Mouse (Mus musculus): ENCODE measurements around the gene Smarca4.
"Not testable (repeated sequence)": the region's sequence is repeated elsewhere in the genome, so short reads cannot be mapped to it uniquely, and the experiment has no call there.

Smarca4 gene

GRCm38 (mm10) chr9:21668946-21669345 lies 53.0 kb downstream of the Smarca4 start:
- no peak for DNase-seq

DNA sequence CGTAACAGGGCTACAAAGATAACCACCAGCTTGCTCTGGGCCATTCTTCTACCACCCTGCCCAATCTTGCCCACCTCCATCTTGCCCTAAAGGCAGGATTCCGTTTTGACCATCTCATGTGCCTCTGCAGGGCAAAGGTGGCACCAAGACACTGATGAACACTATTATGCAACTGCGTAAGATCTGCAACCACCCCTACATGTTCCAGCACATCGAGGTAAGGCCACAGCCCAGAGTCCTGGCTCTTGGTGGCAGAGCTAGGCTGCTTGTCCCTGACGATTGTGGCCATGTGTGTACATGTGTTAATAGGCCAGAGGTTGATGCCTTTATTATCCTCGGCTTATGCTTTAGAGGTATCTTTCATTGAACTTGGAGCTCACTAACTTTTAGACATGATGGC lies 54.4 kb downstream of the Smarca4 start:
- no peak for DNase-seq

GRCm38 (mm10) chr9:21671753-21672152 lies 55.8 kb downstream of the Smarca4 start:
- no peak for DNase-seq

DNA sequence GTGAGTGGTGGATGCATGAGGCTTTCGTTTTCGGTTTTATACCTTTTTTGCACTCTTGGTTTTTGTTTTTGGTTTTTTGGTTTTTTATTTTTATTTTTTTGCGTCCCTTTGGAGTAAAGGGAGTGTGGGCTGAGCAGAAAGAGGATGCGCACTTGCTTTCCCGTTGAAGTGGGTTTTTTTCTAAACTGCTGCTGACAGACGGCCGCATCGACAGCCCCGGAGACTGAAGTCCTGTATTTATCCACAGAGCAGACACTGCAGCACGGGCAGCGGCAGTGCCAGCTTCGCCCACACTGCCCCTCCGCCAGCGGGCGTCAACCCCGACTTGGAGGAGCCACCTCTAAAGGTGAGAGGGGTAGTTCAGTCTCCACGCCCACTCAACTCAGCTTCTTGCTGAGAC lies 61.7 kb downstream of the Smarca4 start:
- DNase-seq, result no peak

- DNase-seq, result no peak
These were observed 64.5 kb downstream of the Smarca4 start for GRCm38 (mm10) chr9:21680448-21680847.

DNA sequence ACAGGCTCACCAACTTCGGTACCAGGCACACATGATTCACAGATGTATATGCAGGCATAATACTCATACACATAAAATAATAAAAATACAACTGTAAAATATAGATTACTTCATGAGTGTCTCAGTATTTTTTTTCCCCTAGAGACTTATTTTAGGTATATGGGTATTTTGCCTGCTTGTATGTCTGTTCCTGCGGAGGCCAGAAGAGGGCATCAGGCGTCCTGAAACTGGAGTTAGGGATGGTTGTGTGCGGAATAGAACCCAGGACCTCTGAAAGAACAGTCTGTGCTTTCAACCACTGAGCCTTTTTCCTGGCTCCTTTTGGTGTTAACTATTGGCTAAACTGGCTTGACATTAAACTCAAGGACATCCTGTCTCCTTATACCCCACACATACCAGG lies 66.9 kb downstream of the Smarca4 start:
- no peak for DNase-seq

DNA sequence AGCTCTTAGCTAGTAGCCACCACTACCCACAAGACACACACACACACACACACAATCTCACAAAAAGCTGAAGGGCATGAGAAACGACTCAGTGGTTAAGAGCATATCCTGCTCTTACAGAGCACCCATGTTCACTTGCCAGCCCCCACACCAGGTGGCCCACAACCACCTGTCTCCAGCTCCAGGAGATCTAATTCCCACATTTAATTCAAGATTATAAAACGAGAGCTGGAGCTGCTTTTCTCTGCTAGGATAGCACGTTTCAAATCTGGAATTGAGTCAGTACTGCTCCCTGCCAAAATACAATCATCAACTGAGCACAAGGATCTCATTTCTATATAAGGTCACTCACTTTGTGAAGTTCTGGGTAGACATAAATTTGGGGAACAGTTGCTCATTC lies 67.9 kb downstream of the Smarca4 start:
- no peak for DNase-seq

DNA sequence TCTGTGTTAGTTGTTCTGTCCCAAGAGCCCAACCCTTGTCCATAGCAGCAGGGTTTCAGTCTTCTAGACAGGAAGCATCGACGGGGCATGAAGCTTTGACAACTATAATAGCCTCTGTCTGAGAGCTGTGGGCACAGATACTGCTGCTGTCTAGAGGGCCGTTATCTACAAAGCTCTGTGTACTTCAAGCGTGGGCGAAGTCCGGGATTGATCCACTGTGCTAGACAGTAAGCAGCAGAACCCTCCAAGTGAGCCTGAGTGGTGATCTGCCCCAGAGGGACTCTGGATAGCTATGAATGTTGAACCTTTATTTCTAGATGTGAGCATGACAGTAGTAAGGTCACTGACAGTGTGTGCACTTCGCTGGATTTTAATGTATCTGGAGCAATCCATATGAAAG lies 72.6 kb downstream of the Smarca4 start:
- no peak for DNase-seq

- no peak for DNase-seq
These were observed 74.1 kb downstream of the Smarca4 start for GRCm38 (mm10) chr9:21690031-21690430.

GRCm38 (mm10) chr9:21691862-21692261 lies 75.9 kb downstream of the Smarca4 start:
- peak in 1 of 2 experiments; percentile 35 for DNase-seq

DNA sequence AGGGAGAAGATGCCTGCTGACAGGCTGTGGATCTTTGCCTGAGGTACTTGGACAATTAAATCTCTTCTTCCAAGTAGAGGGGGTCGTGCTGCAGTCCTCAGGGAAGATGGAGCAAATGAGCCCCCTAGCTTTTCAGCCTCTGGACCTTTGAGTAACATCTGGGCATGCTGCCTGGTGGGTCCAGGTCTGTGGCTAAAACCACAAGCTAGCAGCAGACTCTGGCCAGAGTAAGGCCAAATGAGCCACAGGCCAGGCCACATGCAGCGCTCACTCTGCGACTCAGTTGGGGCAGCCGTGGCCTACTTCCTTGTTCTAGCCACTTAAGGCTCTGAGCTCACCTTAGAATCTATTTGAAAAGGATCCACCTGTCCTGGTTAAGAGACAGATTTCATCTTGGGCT lies 76.5 kb downstream of the Smarca4 start:
- no peak for DNase-seq

DNA sequence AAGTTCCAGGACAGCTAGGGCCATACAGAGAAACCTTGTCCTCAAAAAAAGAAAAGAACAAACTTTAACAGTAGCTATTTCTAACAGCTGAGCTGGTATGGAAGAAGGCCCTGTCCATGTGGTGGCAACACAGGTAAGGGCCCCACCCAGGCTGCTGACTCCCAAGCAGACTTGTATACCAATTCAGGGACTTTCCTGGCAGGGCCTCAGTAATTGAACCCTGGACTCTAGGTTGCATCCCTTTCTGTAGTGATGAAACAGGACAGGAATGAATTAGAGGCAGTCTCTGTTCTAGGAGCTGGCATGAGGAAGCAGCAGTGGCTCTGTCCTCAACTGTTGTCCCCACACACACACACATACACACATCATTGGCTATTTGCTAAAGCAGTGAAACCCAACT lies 78.1 kb downstream of the Smarca4 start:
- no peak for DNase-seq

- no peak for DNase-seq
These were observed 79.3 kb downstream of the Smarca4 start for GRCm38 (mm10) chr9:21695229-21695792.

DNA sequence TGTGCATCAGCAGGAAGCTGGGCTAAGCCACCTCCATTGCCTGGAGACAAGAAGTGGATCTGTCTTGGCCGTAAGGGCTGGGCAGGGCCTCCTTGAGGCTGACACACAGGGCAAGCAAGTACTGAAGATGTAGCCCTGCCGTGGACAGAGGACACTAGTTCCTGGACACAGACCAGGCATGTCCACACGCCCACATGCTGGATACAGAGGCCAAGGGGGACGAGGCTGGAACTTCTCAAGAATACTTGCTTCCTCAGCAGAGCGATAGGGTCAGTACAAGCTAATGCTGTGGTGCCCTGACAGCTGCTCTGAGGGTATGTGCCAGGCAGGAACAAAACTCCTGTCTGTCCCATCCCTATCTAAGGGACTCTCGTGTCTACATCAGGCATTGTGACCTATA lies 81.2 kb downstream of the Smarca4 start:
- no peak for DNase-seq

DNA sequence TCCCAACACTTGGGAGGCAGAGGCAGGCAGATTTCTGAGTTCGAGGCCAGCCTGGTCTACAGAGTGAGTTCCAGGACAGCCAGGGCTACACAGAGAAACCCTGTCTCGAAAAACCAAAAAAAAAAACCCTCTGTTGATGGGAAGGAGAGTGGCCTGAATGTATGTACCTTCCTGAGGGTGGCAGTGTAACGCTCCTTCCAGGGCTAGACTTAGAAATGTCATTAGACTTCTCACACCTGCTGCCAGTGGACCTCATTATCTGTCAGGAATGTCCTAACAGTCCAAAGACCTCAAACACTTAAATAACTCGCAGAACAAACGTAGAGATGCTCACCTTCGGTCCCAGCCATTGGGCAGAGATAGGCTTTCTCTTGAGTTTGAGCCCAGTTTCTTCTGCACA lies 83.3 kb downstream of the Smarca4 start:
- not testable (repeated sequence) for DNase-seq

GRCm38 (mm10) chr9:21701091-21701490 lies 85.1 kb downstream of the Smarca4 start:
- no peak for DNase-seq

DNA sequence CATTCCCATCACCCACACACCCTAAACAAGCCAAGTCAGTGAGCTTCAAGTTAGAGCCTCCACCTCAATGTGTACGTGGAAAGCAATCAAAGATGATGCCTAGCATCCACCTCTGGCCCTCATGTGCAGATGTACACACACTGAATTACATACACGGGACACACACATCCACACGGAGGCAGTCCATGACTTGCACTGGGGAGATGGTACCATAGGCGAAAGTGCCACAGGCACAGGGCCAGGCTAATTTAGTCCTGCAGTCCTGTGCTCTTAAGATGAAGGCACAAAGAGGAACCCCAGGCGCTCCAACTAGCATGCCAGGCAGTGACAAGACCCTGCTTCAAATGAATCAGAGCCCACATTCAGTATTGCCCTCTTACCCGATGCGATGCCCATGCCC lies 87.5 kb downstream of the Smarca4 start:
- no peak for DNase-seq

DNA sequence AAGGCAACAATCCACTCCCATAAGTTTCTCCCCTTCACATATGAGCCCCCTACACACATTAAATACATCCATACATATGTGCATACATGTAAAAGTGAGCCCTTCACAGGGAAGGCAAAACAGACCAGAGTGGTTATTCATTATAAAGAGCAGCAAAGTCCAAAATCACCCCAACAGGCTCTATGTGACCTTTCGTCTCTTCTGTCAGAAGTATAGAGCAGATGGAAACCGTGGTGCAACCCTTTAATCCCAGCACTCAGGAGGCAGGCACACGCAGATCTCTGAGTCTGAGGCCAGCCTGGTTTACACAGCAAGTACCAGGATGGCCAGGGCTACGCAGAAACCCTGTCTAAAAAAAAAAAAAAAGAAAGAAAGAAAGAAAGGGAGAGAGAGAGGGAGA lies 90.1 kb downstream of the Smarca4 start:
- DNase-seq, result no peak

DNA sequence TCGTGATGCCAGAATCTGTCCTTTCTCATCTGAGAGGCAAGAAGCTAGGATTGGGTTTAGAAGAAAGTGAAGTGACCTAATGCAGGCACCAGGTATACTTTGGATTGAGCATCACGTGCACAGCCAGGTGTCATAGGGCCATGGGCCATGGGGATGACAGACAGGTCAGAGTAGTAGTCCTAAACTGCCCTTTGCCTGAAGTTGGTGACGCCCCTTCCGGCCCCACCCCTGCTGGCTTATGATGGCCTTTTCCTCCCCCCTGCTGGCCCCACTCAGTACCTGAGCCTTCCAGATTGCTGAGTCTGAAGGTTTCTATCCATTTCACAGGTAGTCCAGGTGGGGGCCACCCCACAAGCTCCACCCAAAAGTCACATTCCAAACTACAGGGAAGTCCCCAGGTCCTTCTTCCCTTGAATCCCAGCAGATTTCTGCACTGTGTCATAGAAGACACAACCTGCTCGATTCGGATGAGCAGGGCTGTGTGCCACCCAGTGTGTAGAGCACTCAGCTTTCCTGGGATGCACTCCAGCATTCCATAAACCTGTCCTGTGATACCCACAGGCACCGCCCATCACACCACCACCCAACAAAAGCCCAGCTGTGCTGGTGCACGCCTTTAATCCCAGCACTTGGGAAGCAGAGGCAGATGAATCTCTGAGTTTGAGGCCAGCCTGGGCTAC lies 90.8 kb downstream of the Smarca4 start:
- no peak for DNase-seq

DNA sequence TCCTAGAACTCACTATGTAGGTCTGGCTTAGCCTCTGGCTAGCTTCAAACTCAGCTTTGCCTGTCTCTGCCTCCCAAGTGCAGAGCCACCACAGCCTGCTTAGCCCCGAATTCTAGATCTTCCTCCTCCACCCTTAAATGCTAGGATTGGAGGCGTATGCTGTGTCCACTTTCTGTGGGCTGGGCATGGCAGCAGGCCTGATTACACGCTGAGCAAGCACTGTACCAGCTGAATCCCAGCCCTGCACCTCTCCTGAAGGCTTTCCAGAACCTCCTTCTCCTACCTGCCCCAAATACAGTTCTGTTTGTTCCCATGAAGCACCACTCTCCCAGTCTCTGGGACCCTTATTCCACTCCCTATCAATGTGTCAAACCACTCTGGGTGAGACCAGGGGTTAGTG lies 93.4 kb downstream of the Smarca4 start:
- no peak for DNase-seq

DNA sequence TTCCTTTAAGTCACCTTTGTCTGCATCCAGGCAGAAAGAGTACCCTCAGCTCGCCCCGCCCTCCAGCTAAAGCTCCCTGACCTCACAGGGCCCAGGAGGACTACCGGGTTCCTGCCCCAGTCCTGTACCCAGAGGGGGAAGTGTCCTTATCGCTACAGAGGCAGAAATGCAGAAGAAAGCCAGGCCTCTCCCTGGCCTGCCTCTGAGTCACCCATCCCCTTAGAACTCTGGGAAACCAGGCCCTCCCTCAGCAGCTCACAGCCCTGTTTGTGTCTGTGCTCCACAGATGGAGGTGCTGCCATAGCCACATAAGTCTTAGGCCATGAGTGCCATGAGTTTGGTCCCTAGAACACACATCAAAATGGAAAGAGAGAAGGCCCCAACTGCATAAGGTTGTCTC lies 99.3 kb downstream of the Smarca4 start:
- DNase-seq, result no peak

GRCm38 (mm10) chr9:21717015-21717414 lies 101.0 kb downstream of the Smarca4 start:
- no peak for DNase-seq

- DNase-seq, result no peak
These were observed 105.1 kb downstream of the Smarca4 start for GRCm38 (mm10) chr9:21721036-21721435.

- peak; percentile 37 to 56 for DNase-seq
These were observed 107.6 kb downstream of the Smarca4 start, which contains the start of gene Ldlr for GRCm38 (mm10) chr9:21723377-21724146. Gene Ldlr, plus strand, starts transcription at chr9:21723483.
